Comparison of ENCODE assay signal across 21 mouse cellular contexts in the genomic region with DNA sequence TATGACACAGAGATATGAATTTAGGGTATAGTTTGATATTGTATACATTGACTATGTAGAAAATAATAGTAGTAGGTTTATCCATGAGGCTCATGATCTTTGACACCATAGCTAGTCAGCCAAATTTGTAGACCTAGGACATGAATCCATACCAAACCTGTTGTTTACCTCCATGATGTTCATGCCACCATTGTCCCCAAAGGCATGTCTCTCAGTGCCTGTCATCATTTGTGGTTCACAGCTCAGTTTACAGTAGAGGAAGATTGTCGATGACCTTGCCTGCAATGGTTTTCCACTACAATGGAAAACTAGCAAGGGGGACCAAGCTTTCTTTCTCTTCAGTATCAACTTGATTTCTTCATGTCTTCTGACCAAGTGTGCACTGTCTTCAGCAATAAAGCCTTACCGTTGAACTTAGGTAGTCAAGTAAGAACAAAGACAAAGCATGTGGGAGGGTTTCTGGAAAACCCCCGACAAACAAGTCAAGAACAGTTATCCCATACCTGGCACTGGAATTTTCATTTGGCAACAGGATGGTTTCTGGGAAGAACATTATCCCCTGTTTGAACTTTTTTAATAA.
A peak's percentile ranks its signal among the peaks of the same experiment; 100 is the strongest.
DNase-seq lines count a peak whose midpoint lies in the region; ATAC-seq lines count a peak whose summit lies in the region.
"Had no signal": no experiment of that assay in that cellular context is flagged by ENCODE, and none has a peak within 500 bp of the region (broad histone marks: within the 10 kb centered on the region; RNA-seq: fewer than 3 reads in every experiment).

No protein-coding gene starts in this region.

- intact Hi-C loops in heart, postnatal 10 days (cut with DNase I), result no loop called here

- H3K27me3 ChIP-seq in intestine, embryonic 15.5 days (replicated peaks), result no peaks in the 10 kb centered on the region
- H3K27me3 ChIP-seq: embryonic facial prominence, embryonic 13.5 days; heart, embryonic 13.5 days; midbrain, embryonic 13.5 days had no signal

- H3K4me3 ChIP-seq in intestine, embryonic 15.5 days (replicated peaks), result no peak overlapping the region
- H3K4me3 ChIP-seq: embryonic facial prominence, embryonic 13.5 days; forebrain, embryonic 10.5 days; heart, embryonic 13.5 days; midbrain, embryonic 13.5 days had no signal

- H3K36me3 ChIP-seq in intestine, embryonic 15.5 days, result no peaks in the 10 kb centered on the region
- H3K36me3 ChIP-seq: embryonic facial prominence, embryonic 13.5 days; forebrain, embryonic 10.5 days; heart, embryonic 13.5 days; midbrain, embryonic 13.5 days had no signal

- H3K9ac ChIP-seq in intestine, embryonic 15.5 days, result no peak overlapping the region
- H3K9ac ChIP-seq: embryonic facial prominence, embryonic 13.5 days; heart, embryonic 13.5 days; midbrain, embryonic 13.5 days had no signal

- no peak overlapping the region for H3K4me2 ChIP-seq in intestine, embryonic 15.5 days (replicated peaks)
- H3K4me2 ChIP-seq: embryonic facial prominence, embryonic 13.5 days; heart, embryonic 13.5 days; midbrain, embryonic 13.5 days had no signal

- DNase-seq in heart, postnatal 10 days, result peak; percentile 2 to 4
- DNase-seq in heart, postnatal 4 days, result no peak
- peak; percentile 70 for DNase-seq in MEL-GATA-1-ER (ENCODE audit: extremely low read depth, low read depth)
- DNase-seq in spleen, postnatal 4 days (ENCODE audit: low spot score in 2 of 2), result no peak
- DNase-seq in lung, postnatal 4 days, result no peak
- DNase-seq: adrenal gland, adult 8-10 months; B cell, adult 2 months; cerebellum, adult 2 months; gastrocnemius, postnatal 36 days; kidney, postnatal 4 days; layer of hippocampus, postnatal 36 days; lung, postnatal 36 days; thymus, adult 2 months had no signal

- H3K9me3 ChIP-seq in intestine, embryonic 15.5 days, result no peaks in the 10 kb centered on the region
- H3K9me3 ChIP-seq: embryonic facial prominence, embryonic 13.5 days; forebrain, embryonic 10.5 days; heart, embryonic 13.5 days; midbrain, embryonic 13.5 days had no signal

- WGBS in intestine, embryonic 15.5 days, result 92% methylated on average over 3 of the region's 3 CpGs

- no peak overlapping the region for H3K27ac ChIP-seq in intestine, embryonic 15.5 days
- H3K27ac ChIP-seq: embryonic facial prominence, embryonic 13.5 days; forebrain, embryonic 10.5 days; heart, embryonic 13.5 days; midbrain, embryonic 13.5 days had no signal

- no peaks in the 10 kb centered on the region for H3K4me1 ChIP-seq in intestine, embryonic 15.5 days (replicated peaks)
- H3K4me1 ChIP-seq: embryonic facial prominence, embryonic 13.5 days; forebrain, embryonic 10.5 days; heart, embryonic 13.5 days; midbrain, embryonic 13.5 days had no signal

- ATAC-seq in erythroblast, adult 5-6 weeks (replicated peaks; ENCODE audit: low FRiP score, poor library complexity, severe bottlenecking), result peak; percentile 73
- peak; percentile 40 for ATAC-seq in megakaryocyte, adult 5-6 weeks (ENCODE audit: poor library complexity, severe bottlenecking)
- ATAC-seq in intestine, embryonic 15.5 days, result no peak
- ATAC-seq: inflammation-experienced regulatory T-cells, adult 6 months; midbrain, embryonic 13.5 days had no signal

Comparison
In these comparisons a context has a peak if more than half of its experiments do, and no peak if none do; other contexts are left out.
1. DNase-seq: peak in heart, postnatal 10 days (2 of 2) and MEL-GATA-1-ER (single experiment); none in heart, postnatal 4 days (single experiment), spleen, postnatal 4 days (0 of 2) and lung, postnatal 4 days (0 of 2).